Mouse (Mus musculus): Measurements from ENCODE around the gene Fbp2. TPM values are rescaled to one million over a fixed set of nuclear protein-coding genes. Genes with fewer than 3 reads are reported as not detected.

Gene Fbp2
- total and polyA plus RNA-seq, 3 experiments = 0.13 to 0.16 TPM; not detected in 1

DNA sequence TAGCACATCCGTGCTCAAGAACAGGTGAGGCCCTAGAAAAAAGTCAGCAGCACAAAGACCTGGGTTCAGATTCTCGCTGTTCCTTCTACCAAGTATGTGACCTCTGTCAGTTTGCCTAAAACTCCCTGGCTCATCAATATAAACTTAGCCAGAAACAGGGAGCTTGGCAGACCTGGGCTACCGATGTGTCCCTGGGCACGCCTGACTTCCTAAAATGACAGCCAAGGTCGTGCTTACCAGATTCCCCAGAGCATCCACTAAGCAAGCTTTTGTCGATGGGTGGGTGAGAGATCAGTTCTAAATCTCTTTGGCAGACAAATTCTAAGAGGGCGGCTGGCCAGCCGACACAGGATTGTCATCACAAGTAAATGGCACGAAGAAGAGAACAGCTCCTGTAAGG is 23.1 kb upstream of the Fbp2 start:
- no peaks in the 10 kb centered on the region for H3K36me3 ChIP-seq (replicated peaks in 1 of 2; ENCODE audit: control insufficient read depth in 1 of 2, insufficient read depth in 1 of 2, low read length in 1 of 2)
- TF ChIP-seq ZNF384 (IDR thresholded peaks at IDR 0.05; ENCODE audit: low read depth, low read length) = no peak
- TF ChIP-seq IRF4 (IDR thresholded peaks at IDR 0.05; ENCODE audit: low read depth, low read length) = no peak
- no peak for TF ChIP-seq POLR2A (IDR thresholded peaks at IDR 0.05; ENCODE audit: low read depth, low read length)
- TF ChIP-seq CHD1 (IDR thresholded peaks at IDR 0.05; ENCODE audit: low read depth, low read length) = no peak
- no peak for TF ChIP-seq NELFE (IDR thresholded peaks at IDR 0.05; ENCODE audit: low read depth, low read length)
- TF ChIP-seq CHD2 (IDR thresholded peaks at IDR 0.05; ENCODE audit: low read length) = no peak
- no peak for TF ChIP-seq NRF1 (IDR thresholded peaks at IDR 0.05; ENCODE audit: low read depth, low read length)
- no peak for TF ChIP-seq ZKSCAN1 (IDR thresholded peaks at IDR 0.05; ENCODE audit: borderline replicate concordance, low read depth, low read length)
- TF ChIP-seq MEF2A (IDR thresholded peaks at IDR 0.05; ENCODE audit: borderline replicate concordance, low read depth, low read length) = no peak
- no peak for TF ChIP-seq MAZ (IDR thresholded peaks at IDR 0.05; ENCODE audit: low read depth, low read length)
- TF ChIP-seq GABPA (IDR thresholded peaks at IDR 0.05; ENCODE audit: insufficient replicate concordance, low read depth, low read length) = no peak
- no peak for TF ChIP-seq SMC3 (IDR thresholded peaks at IDR 0.05; ENCODE audit: low read depth, low read length)
- no peak for TF ChIP-seq MYC (IDR thresholded peaks at IDR 0.05; ENCODE audit: low read depth, low read length)
- no peak for TF ChIP-seq TBP (conservative IDR thresholded peaks at IDR 0.05; ENCODE audit: low read depth, low read length)
- TF ChIP-seq MAX (IDR thresholded peaks at IDR 0.05; ENCODE audit: low read length) = no peak
- no peak for TF ChIP-seq CTCF (conservative IDR thresholded peaks at IDR 0.05 in 1 of 2, IDR thresholded peaks at IDR 0.05 in 1 of 2; ENCODE audit: low read depth in 2 of 2, low read length in 2 of 2)
- TF ChIP-seq TCF12 (IDR thresholded peaks at IDR 0.05; ENCODE audit: low read depth, low read length) = no peak
- TF ChIP-seq ZC3H11A (IDR thresholded peaks at IDR 0.05; ENCODE audit: low read depth, low read length) = no peak
- no peaks in the 10 kb centered on the region for H3K27me3 ChIP-seq (replicated peaks)
- in situ Hi-C loops (cut with MboI; ENCODE audit: low pct_ligation_motif_present, low pct_unique_long_range_greater_than_20kb, low sequenced_read_pairs) (no loop called here), dilution Hi-C loops (cut with MboI; ENCODE audit: extremely low pct_ligation_motif_present, extremely low pct_unique_long_range_greater_than_20kb, low sequenced_read_pairs) (no loop called here)
- no peak overlapping the region for H3K4me2 ChIP-seq (ENCODE audit: insufficient read depth, low read depth, poor library complexity, severe bottlenecking)
- H3K79me2 ChIP-seq (replicated peaks; ENCODE audit: control insufficient read depth, extremely low read depth, insufficient read depth, poor library complexity, severe bottlenecking) = no peaks in the 10 kb centered on the region
- no peak overlapping the region for H3K27ac ChIP-seq (ENCODE audit: insufficient read depth, low read depth)
- H3K4me3 ChIP-seq (replicated peaks in 1 of 3; ENCODE audit: low read depth in 2 of 3, low read length in 2 of 3, poor library complexity in 1 of 3) = no peak overlapping the region
- H3K4me1 ChIP-seq (ENCODE audit: control insufficient read depth in 1 of 2, insufficient read depth in 2 of 2) = peaks cover 3 to 15% of the 10 kb centered on the region in 2 experiments; a peak in 2 of 4 replicates
- no peak for DNase-seq (ENCODE audit: extremely low read depth)
- H3K9me3 ChIP-seq (replicated peaks; ENCODE audit: low read length) = no peaks in the 10 kb centered on the region
- H3K9ac ChIP-seq (ENCODE audit: insufficient read depth, low read depth) = no peak overlapping the region

DNA sequence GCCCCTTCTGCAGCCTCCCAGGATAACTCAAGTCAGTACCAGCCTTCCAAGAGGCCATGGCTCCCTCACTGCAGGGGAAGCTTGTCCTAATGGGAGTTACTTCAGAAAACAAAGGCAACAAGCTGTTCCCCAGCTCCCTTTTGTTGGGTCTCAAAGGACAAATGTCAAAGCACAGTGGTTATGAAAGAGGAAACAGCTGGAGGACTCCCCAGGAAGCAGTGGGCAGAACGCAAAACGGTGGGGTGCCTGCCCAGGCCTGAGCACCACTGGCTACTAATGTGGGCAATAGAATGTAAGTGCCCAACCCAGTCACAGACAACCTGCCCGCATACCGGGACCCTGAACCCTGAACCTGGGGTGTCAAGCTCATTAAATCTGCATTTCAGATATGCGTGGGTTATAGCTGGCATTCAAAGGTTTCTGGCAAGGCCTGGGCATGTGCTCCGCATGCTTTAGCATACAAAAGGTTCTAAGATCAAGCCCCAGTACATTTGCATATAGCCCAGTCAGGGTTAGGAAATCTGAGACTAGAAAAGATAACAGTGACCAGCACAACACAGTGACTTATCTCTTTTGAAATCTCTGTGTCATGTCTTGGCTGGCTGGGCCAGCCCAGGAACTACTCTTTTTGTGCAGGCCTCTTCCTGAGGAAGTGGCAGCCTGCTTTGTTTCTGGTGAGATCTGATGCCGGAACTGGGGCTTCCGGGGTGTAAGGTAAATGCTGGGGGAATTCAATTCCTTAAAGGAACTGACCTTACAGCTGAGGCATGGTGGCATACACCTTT is 21.8 kb upstream of the Fbp2 start:
- in situ Hi-C loops (cut with MboI; ENCODE audit: low pct_ligation_motif_present, low pct_unique_long_range_greater_than_20kb, low sequenced_read_pairs) (no loop called here), dilution Hi-C loops (cut with MboI; ENCODE audit: extremely low pct_ligation_motif_present, extremely low pct_unique_long_range_greater_than_20kb, low sequenced_read_pairs) (no loop called here)
- TF ChIP-seq PAX5 (IDR thresholded peaks at IDR 0.05; ENCODE audit: low read length) = no peak
- TF ChIP-seq NRF1 (IDR thresholded peaks at IDR 0.05; ENCODE audit: low read depth, low read length) = no peak
- 0 out of 2 replicates have a peak, but pooled peaks have one; percentile 20 for TF ChIP-seq ELF1 (IDR thresholded peaks at IDR 0.05; ENCODE audit: low read depth, low read length)
- Histone ChIP-seq H3K4me1 (ENCODE audit: control insufficient read depth in 1 of 2, insufficient read depth in 2 of 2) (peaks cover 5 to 15% of the 10 kb centered on the region in 2 experiments; a peak in 2 of 4 replicates), H3K4me2 (ENCODE audit: insufficient read depth, low read depth, poor library complexity, severe bottlenecking) (no peak overlapping the region), H3K9me3 (replicated peaks; ENCODE audit: low read length) (no peaks in the 10 kb centered on the region), H3K4me3 (replicated peaks in 1 of 3; ENCODE audit: low read depth in 2 of 3, low read length in 2 of 3, poor library complexity in 1 of 3) (no peak overlapping the region), H3K27ac (ENCODE audit: insufficient read depth, low read depth) (no peak overlapping the region), H3K36me3 (replicated peaks in 1 of 2; ENCODE audit: control insufficient read depth in 1 of 2, insufficient read depth in 1 of 2, low read length in 1 of 2) (no peaks in the 10 kb centered on the region), H3K27me3 (replicated peaks) (no peaks in the 10 kb centered on the region), H3K9ac (ENCODE audit: insufficient read depth, low read depth) (no peak overlapping the region), H3K79me2 (replicated peaks; ENCODE audit: control insufficient read depth, extremely low read depth, insufficient read depth, poor library complexity, severe bottlenecking) (no peaks in the 10 kb centered on the region)
- peak; percentile 27 for DNase-seq (ENCODE audit: extremely low read depth)
